Mouse (Mus musculus) T-cell, adult 66 days (primary cell): ENCODE results near the gene Zfp560. TPM values are rescaled to one million over a fixed set of nuclear protein-coding genes. Genes with fewer than 3 reads are reported as not detected.

Experiments used
- total RNA-seq, 2 experiments: library from RNA; stranded (reverse); gene quantifications; 3 replicates in 1 of 2; 4 replicates in 1 of 2; pipeline ENCODE4 v1.2.4; 2023

Zfp560 gene
- total RNA-seq, result 1 to 10 TPM; 7.0 to 8.6 TPM

GRCm38 (mm10) chr9:20384532-20385342 lies at the start of gene Zfp560:
Gene Zfp560 (minus strand): TSS chr9:20385177.

GRCm38 (mm10) chr9:20335994-20336393 lies 49.0 kb downstream of the Zfp560 start, which contains the start of gene Olfr18:
Gene Olfr18 (minus strand): TSS chr9:20336094.

DNA sequence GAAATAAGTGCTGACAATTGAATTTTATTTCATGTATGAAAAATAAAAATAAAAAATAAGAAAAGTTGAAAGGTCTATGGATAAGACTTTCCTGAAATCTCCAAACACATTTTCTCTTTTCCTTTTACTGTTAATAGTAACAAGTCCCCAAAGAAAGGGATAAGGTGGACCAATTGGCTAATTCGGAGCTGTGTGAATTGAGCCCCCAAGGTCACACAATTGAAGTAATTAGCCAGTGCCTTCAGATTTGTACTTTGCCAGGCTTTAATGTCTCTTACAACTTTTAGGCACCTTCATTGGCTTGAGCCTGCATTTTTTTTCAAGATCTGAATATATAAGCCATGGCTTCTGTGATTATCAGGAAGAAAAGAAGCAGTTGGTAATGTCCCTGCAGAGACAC lies 86.7 kb downstream of the Zfp560 start, which contains the start of gene Olfr873:
TSS of gene Olfr873 (plus strand) at position 301 of the 400 bp plus-strand sequence.

Other genes starting within 250 kb of the Zfp560 start
- gene Olfr870, start 211.1 kb downstream of the Zfp560 start, total RNA-seq, result not detected
- gene Olfr871, start 173.0 kb downstream of the Zfp560 start, total RNA-seq, result not detected
- not detected for gene Olfr872, start 148.1 kb downstream of the Zfp560 start, total RNA-seq
- under 1 TPM in 1 of 2 experiments, not detected in 1; 0.36 TPM for gene Olfr39, start 102.8 kb downstream of the Zfp560 start, total RNA-seq
- not detected for gene Olfr873, start 86.6 kb downstream of the Zfp560 start, total RNA-seq
- not detected for gene Olfr18, start 49.1 kb downstream of the Zfp560 start, total RNA-seq
- gene Zfp26, start 75.0 kb upstream of the Zfp560 start, total RNA-seq, result 10 to 100 TPM; 44.7 to 45.4 TPM
- 10 to 100 TPM; 23.3 to 27.2 TPM for gene Zfp426, start 107.6 kb upstream of the Zfp560 start, total RNA-seq
- gene Zfp266, start 136.2 kb upstream of the Zfp560 start, total RNA-seq, result 10 to 100 TPM; 36.8 to 40.1 TPM
- 10 to 100 TPM in 1 of 2 experiments, 1 to 10 TPM in 1; 7.4 to 10.7 TPM for gene Zfp846, start 196.1 kb upstream of the Zfp560 start, total RNA-seq